Mouse (Mus musculus): ENCODE results near the gene Ptbp1. TPM values are rescaled to one million over a fixed set of nuclear protein-coding genes. Genes with fewer than 3 reads are reported as not detected.

Ptbp1 gene
- polyA plus RNA-seq, 2 experiments = 84.5 to 126 TPM

- no peak for DNase-seq (ENCODE audit: low read depth in 3 of 3, low spot score in 3 of 3)
- ATAC-seq (ENCODE audit: insufficient read depth) = no peak
- H3K36me3 ChIP-seq (replicated peaks; ENCODE audit: control insufficient read depth, insufficient read depth, low read depth) = no peaks in the 10 kb centered on the region
- H3K4me1 ChIP-seq (replicated peaks; ENCODE audit: control insufficient read depth in 2 of 2, insufficient read depth in 2 of 2, low read length in 1 of 2) = peaks cover 0 to 3% of the 10 kb centered on the region in 2 experiments; a peak in 1 of 4 replicates
- no peak overlapping the region for H3K9ac ChIP-seq (replicated peaks)
- H3K4me2 ChIP-seq (ENCODE audit: low read depth) = no peak overlapping the region
- H3K27me3 ChIP-seq (ENCODE audit: control insufficient read depth, insufficient read depth, low read length) = no peaks in the 10 kb centered on the region
- 72% methylated on average over 12 of the region's 12 CpGs for WGBS (ENCODE audit: insufficient replicate concordance)
- H3K4me3 ChIP-seq (ENCODE audit: insufficient read depth in 1 of 2, low read depth in 2 of 2, low read length in 2 of 2) = no peak overlapping the region
- no peak for TF ChIP-seq CTCF (IDR thresholded peaks at IDR 0.05; ENCODE audit: low read depth)
- no peak for TF ChIP-seq EP300 (IDR thresholded peaks at IDR 0.05; ENCODE audit: low read depth)
- no peaks in the 10 kb centered on the region for H3K9me3 ChIP-seq (ENCODE audit: control insufficient read depth, low read length)
- H3K27ac ChIP-seq = no peak overlapping the region
Measured at GRCm38 (mm10) chr10:79821731-79822130, 32.5 kb upstream of the Ptbp1 start.

GRCm38 (mm10) chr10:79822372-79822771 lies 31.9 kb upstream of the Ptbp1 start:
- DNase-seq (ENCODE audit: low read depth in 3 of 3, low spot score in 3 of 3) (no peak), ATAC-seq (ENCODE audit: insufficient read depth) (peak; percentile 38; the same call in 1 of the 2 replicates)
- Histone ChIP-seq H3K9me3 (ENCODE audit: control insufficient read depth, low read length) (no peaks in the 10 kb centered on the region), H3K4me1 (replicated peaks; ENCODE audit: control insufficient read depth in 2 of 2, insufficient read depth in 2 of 2, low read length in 1 of 2) (peaks cover 0 to 3% of the 10 kb centered on the region in 2 experiments; a peak in 1 of 4 replicates), H3K4me2 (ENCODE audit: low read depth) (no peak overlapping the region; the same call in 1 of the 2 replicates), H3K36me3 (replicated peaks; ENCODE audit: control insufficient read depth, insufficient read depth, low read depth) (no peaks in the 10 kb centered on the region), H3K27ac (no peak overlapping the region), H3K27me3 (ENCODE audit: control insufficient read depth, insufficient read depth, low read length) (no peaks in the 10 kb centered on the region), H3K9ac (replicated peaks) (no peak overlapping the region), H3K4me3 (ENCODE audit: insufficient read depth in 1 of 2, low read depth in 2 of 2, low read length in 2 of 2) (no peak overlapping the region)
- TF ChIP-seq EP300 (IDR thresholded peaks at IDR 0.05; ENCODE audit: low read depth) (no peak), CTCF (IDR thresholded peaks at IDR 0.05; ENCODE audit: low read depth) (no peak)
- WGBS (ENCODE audit: insufficient replicate concordance) = 57% methylated on average over 17 of the region's 17 CpGs

GRCm38 (mm10) chr10:79823011-79823410 lies 31.2 kb upstream of the Ptbp1 start:
- H3K4me2 ChIP-seq (ENCODE audit: low read depth) = no peak overlapping the region
- no peak overlapping the region for H3K4me3 ChIP-seq (ENCODE audit: insufficient read depth in 1 of 2, low read depth in 2 of 2, low read length in 2 of 2)
- no peaks in the 10 kb centered on the region for H3K27me3 ChIP-seq (ENCODE audit: control insufficient read depth, insufficient read depth, low read length)
- no peak for ATAC-seq (ENCODE audit: insufficient read depth)
- no peak overlapping the region for H3K27ac ChIP-seq
- no peak for TF ChIP-seq CTCF (IDR thresholded peaks at IDR 0.05; ENCODE audit: low read depth)
- no peak for TF ChIP-seq EP300 (IDR thresholded peaks at IDR 0.05; ENCODE audit: low read depth)
- H3K36me3 ChIP-seq (replicated peaks; ENCODE audit: control insufficient read depth, insufficient read depth, low read depth) = no peaks in the 10 kb centered on the region
- WGBS (ENCODE audit: insufficient replicate concordance) = 60% methylated on average over 6 of the region's 6 CpGs
- H3K4me1 ChIP-seq (replicated peaks; ENCODE audit: control insufficient read depth in 2 of 2, insufficient read depth in 2 of 2, low read length in 1 of 2) = peaks cover 0 to 3% of the 10 kb centered on the region in 2 experiments; a peak in 1 of 4 replicates
- no peaks in the 10 kb centered on the region for H3K9me3 ChIP-seq (ENCODE audit: control insufficient read depth, low read length)
- DNase-seq (ENCODE audit: low read depth in 3 of 3, low spot score in 3 of 3) = no peak
- H3K9ac ChIP-seq (replicated peaks) = no peak overlapping the region

GRCm38 (mm10) chr10:79824413-79824812 lies 29.8 kb upstream of the Ptbp1 start:
- no peak overlapping the region for H3K27ac ChIP-seq
- no peak overlapping the region for H3K4me3 ChIP-seq (ENCODE audit: insufficient read depth in 1 of 2, low read depth in 2 of 2, low read length in 2 of 2)
- ATAC-seq (ENCODE audit: insufficient read depth) = no peak
- no peaks in the 10 kb centered on the region for H3K9me3 ChIP-seq (ENCODE audit: control insufficient read depth, low read length)
- no peak for TF ChIP-seq EP300 (IDR thresholded peaks at IDR 0.05; ENCODE audit: low read depth)
- no peaks in the 10 kb centered on the region for H3K27me3 ChIP-seq (ENCODE audit: control insufficient read depth, insufficient read depth, low read length)
- DNase-seq (ENCODE audit: low read depth in 3 of 3, low spot score in 3 of 3) = no peak
- 17% methylated on average over 6 of the region's 6 CpGs for WGBS (ENCODE audit: insufficient replicate concordance)
- H3K4me1 ChIP-seq (replicated peaks; ENCODE audit: control insufficient read depth in 2 of 2, insufficient read depth in 2 of 2, low read length in 1 of 2) = peaks cover 0 to 3% of the 10 kb centered on the region in 2 experiments; a peak in 1 of 4 replicates
- H3K36me3 ChIP-seq (replicated peaks; ENCODE audit: control insufficient read depth, insufficient read depth, low read depth) = no peaks in the 10 kb centered on the region
- H3K9ac ChIP-seq (replicated peaks) = no peak overlapping the region
- H3K4me2 ChIP-seq (ENCODE audit: low read depth) = peak overlapping the region; percentile 15; the same call in 1 of the 2 replicates

- H3K36me3 ChIP-seq (replicated peaks; ENCODE audit: control insufficient read depth, insufficient read depth, low read depth) = no peaks in the 10 kb centered on the region
- H3K27ac ChIP-seq = no peak overlapping the region
- ATAC-seq (ENCODE audit: insufficient read depth) (no peak), DNase-seq (ENCODE audit: low read depth in 3 of 3, low spot score in 3 of 3) (no peak)
- no peaks in the 10 kb centered on the region for H3K4me1 ChIP-seq (replicated peaks; ENCODE audit: control insufficient read depth in 2 of 2, insufficient read depth in 2 of 2, low read length in 1 of 2)
- TF ChIP-seq CTCF (IDR thresholded peaks at IDR 0.05; ENCODE audit: low read depth) (no peak), EP300 (IDR thresholded peaks at IDR 0.05; ENCODE audit: low read depth) (no peak)
- no peak overlapping the region for H3K9ac ChIP-seq (replicated peaks)
- no peak overlapping the region for H3K4me2 ChIP-seq (ENCODE audit: low read depth)
- no peaks in the 10 kb centered on the region for H3K9me3 ChIP-seq (ENCODE audit: control insufficient read depth, low read length)
- no peaks in the 10 kb centered on the region for H3K27me3 ChIP-seq (ENCODE audit: control insufficient read depth, insufficient read depth, low read length)
- WGBS (ENCODE audit: insufficient replicate concordance) = 64% methylated on average over 3 of the region's 3 CpGs
- H3K4me3 ChIP-seq (ENCODE audit: insufficient read depth in 1 of 2, low read depth in 2 of 2, low read length in 2 of 2) = no peak overlapping the region
Measured at GRCm38 (mm10) chr10:79831583-79831982, 22.6 kb upstream of the Ptbp1 start.

Measured in liver, embryonic 14.5 days (tissue).